In the genomic region with DNA sequence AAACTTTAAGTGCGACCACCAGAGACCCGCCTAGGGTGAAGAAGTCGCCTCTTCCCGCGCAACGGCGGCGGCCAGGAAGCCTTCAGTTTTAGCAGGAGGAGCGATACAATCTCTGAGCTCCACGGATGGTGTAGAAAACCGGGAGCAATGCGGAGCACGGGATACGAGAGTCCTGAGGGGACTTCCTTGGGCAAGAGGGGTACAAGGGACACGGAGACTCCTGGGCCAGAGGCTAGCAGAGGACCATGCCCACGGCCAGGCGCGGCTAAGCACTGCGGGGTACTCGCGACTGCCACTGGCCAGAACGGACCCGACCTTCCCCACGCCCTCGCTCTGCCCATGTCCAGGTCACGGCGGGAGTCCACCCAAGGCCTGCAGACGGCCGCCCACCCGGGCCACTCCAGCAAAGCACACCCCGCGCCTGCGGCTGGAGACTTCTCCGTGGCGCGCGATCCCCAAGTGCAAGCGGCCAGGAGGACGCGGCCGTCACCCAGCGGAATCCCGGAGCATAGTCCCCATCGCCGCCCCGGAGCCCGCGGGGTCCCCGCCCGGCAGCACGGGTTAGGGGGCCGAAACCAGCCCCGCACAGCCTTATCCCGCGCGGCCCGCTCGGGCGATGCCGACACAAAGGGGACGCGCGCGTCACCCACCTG, we compare ENCODE assay signal across 8 mouse cellular contexts. TPM values are rescaled to one million over a fixed set of nuclear protein-coding genes. Genes with fewer than 3 reads are reported as not detected.
A peak's percentile ranks its signal among the peaks of the same experiment; 100 is the strongest.
DNase-seq lines count a peak whose midpoint lies in the region; ATAC-seq and TF ChIP-seq lines count a peak whose summit lies in the region.

No protein-coding gene starts in this region.

- H3K4me1 ChIP-seq in embryonic fibroblast, embryonic 13.5 days (ENCODE audit: control insufficient read depth, insufficient read depth, low read length): no peaks in the 10 kb centered on the region
- peaks cover 26% of the 10 kb centered on the region for H3K4me1 ChIP-seq in midbrain, embryonic 16.5 days (ENCODE audit: control insufficient read depth, insufficient read depth, low read length)

- peak overlapping the region; percentile 95 for H3K9ac ChIP-seq in midbrain, embryonic 16.5 days (ENCODE audit: low read depth, low read length)

- peak overlapping the region; percentile 96 for H3K4me3 ChIP-seq in layer of hippocampus, adult 2 months
- peak overlapping the region; percentile 53 for H3K4me3 ChIP-seq in embryonic fibroblast, embryonic 13.5 days (ENCODE audit: insufficient read depth, low read length)
- H3K4me3 ChIP-seq in midbrain, embryonic 16.5 days (ENCODE audit: low read depth, low read length): peak overlapping the region; percentile 80

- DNase-seq in layer of hippocampus, adult 2 months (ENCODE audit: low spot score in 2 of 2): peak in 1 of 2 experiments; percentile 24
- DNase-seq in layer of hippocampus, adult 11-12 months (ENCODE audit: low spot score): no peak
- DNase-seq in adipocyte (ENCODE audit: low spot score) (peak; percentile 32), liver (peak; percentile 15)
- DNase-seq in heart, postnatal 25 days (ENCODE audit: low spot score): peak; percentile 28
- no peak for DNase-seq in T-cell, adult 2 months (ENCODE audit: low spot score)

- TF ChIP-seq CTCF in layer of hippocampus, adult 2 months (conservative IDR thresholded peaks at IDR 0.05): no peak
- no peak for TF ChIP-seq CTCF in embryonic fibroblast, embryonic 13.5 days (IDR thresholded peaks at IDR 0.05; ENCODE audit: borderline replicate concordance, insufficient read depth, low read length)

- ATAC-seq in midbrain, embryonic 16.5 days: peak; percentile 88

- no peak for TF ChIP-seq POLR2A in embryonic fibroblast, embryonic 13.5 days (IDR thresholded peaks at IDR 0.05; ENCODE audit: low read depth, low read length)

- H3K9me3 ChIP-seq in midbrain, embryonic 16.5 days (replicated peaks; ENCODE audit: control insufficient read depth, low read length, poor library complexity, severe bottlenecking): no peaks in the 10 kb centered on the region

- intact Hi-C loops in heart, postnatal 25 days (cut with DNase I): loop anchor here (1.0 to 2.0 kb wide), 2 partner anchors 50 to 99 kb away; no protein-coding TSS in a partner anchor

- no peaks in the 10 kb centered on the region for H3K27me3 ChIP-seq in midbrain, embryonic 16.5 days (ENCODE audit: control insufficient read depth, insufficient read depth, low read depth, low read length)

- H3K27ac ChIP-seq in layer of hippocampus, adult 2 months: peak overlapping the region; percentile 97
- no peak overlapping the region for H3K27ac ChIP-seq in embryonic fibroblast, embryonic 13.5 days (ENCODE audit: insufficient read depth, low read length)
- peak overlapping the region; percentile 86 for H3K27ac ChIP-seq in midbrain, embryonic 16.5 days (ENCODE audit: low read length)

- H3K36me3 ChIP-seq in midbrain, embryonic 16.5 days (ENCODE audit: control insufficient read depth, insufficient read depth, low read length): no peaks in the 10 kb centered on the region

- under 1% methylated on average over 64 of the region's 64 CpGs for WGBS in midbrain, embryonic 16.5 days

- H3K4me2 ChIP-seq in midbrain, embryonic 16.5 days (ENCODE audit: low read length): peak overlapping the region; percentile 57

RNA-seq across cellular contexts. Expression of gene Rnf144a, which starts 0.5 kb away (rescaled TPM):
- total RNA-seq in layer of hippocampus, adult 2 months (2021): 10 to 100 TPM; 20.4 to 22.6 TPM
- polyA plus RNA-seq in embryonic fibroblast, embryonic 13.5 days (2011; ENCODE audit: insufficient read length, low read depth, missing spikeins): 7.7 and 18.8 TPM in 2 replicates
- total RNA-seq in heart, postnatal 25 days (2021): 10 to 100 TPM; 15.5 to 22.1 TPM
- 25.7 and 28.1 TPM in 2 replicates for polyA plus RNA-seq in midbrain, embryonic 16.5 days (2015; fragmentation: Nextera tagmentation; extraction: Ambion mirVana)

RNA-seq across cellular contexts. Expression of gene Rsad2, which starts 41.7 kb away (rescaled TPM):
- 1 to 10 TPM in 1 of 2 experiments, under 1 TPM in 1; 0.61 to 1.1 TPM for total RNA-seq in layer of hippocampus, adult 2 months (2021)
- polyA plus RNA-seq in embryonic fibroblast, embryonic 13.5 days (2011; ENCODE audit: insufficient read length, low read depth, missing spikeins): 0.82 and 1.4 TPM in 2 replicates
- 10 to 100 TPM in 1 of 2 experiments, 1 to 10 TPM in 1; 9.6 to 12.4 TPM for total RNA-seq in heart, postnatal 25 days (2021)
- polyA plus RNA-seq in midbrain, embryonic 16.5 days (2015; fragmentation: Nextera tagmentation; extraction: Ambion mirVana): 0.40 and 0.54 TPM in 2 replicates

RNA-seq across cellular contexts. Expression of gene Cmpk2, which starts 54.4 kb away (rescaled TPM):
- total RNA-seq in layer of hippocampus, adult 2 months (2021): 10 to 100 TPM; 15.8 to 17.6 TPM
- polyA plus RNA-seq in embryonic fibroblast, embryonic 13.5 days (2011; ENCODE audit: insufficient read length, low read depth, missing spikeins): 0.77 and 1.2 TPM in 2 replicates
- 1 to 10 TPM; 5.4 to 5.7 TPM for total RNA-seq in heart, postnatal 25 days (2021)
- polyA plus RNA-seq in midbrain, embryonic 16.5 days (2015; fragmentation: Nextera tagmentation; extraction: Ambion mirVana): 18.8 and 25.1 TPM in 2 replicates

Comparison
In these comparisons a context has a peak if more than half of its experiments do, and no peak if none do; other contexts are left out.
1. DNase-seq: peak in adipocyte (single experiment), heart, postnatal 25 days (single experiment) and liver (single experiment); none in layer of hippocampus, adult 11-12 months (single experiment) and T-cell, adult 2 months (single experiment).
2. RNA of gene Rsad2, which starts 41.7 kb away (total RNA-seq): 9.6 to 12.4 TPM in heart, postnatal 25 days; 0.61 to 1.1 TPM in layer of hippocampus, adult 2 months; every median in the first group is over 4 times any median in the second.
3. Peak in every context shown above with its lines, with median percentiles within 50 percentile points of each other: H3K4me3 ChIP-seq.